Mouse (Mus musculus): ENCODE data around the gene Oxct2b. TPM values are rescaled to one million over a fixed set of nuclear protein-coding genes. Genes with fewer than 3 reads are reported as not detected.
A peak's percentile ranks its signal among the peaks of the same experiment; 100 is the strongest.
"Not testable (repeated sequence)": the region's sequence is repeated elsewhere in the genome, so short reads cannot be mapped to it uniquely, and the experiment has no call there.

Oxct2b gene
- polyA plus RNA-seq, 1 experiment from 2014 or later = 0.13 TPM

- WGBS = 88% methylated on average over 3 of the region's 3 CpGs
Observed at GRCm38 (mm10) chr4:123161251-123161650, 45.2 kb downstream of the Oxct2b start.

GRCm38 (mm10) chr4:123162305-123162917 is 46.3 kb downstream of the Oxct2b start:
- Histone ChIP-seq H3K4me1 (ENCODE audit: control insufficient read depth, insufficient read depth, low read length) (peaks cover 3% of the 10 kb centered on the region; the same call in 1 of the 2 replicates), H3K9ac (ENCODE audit: low read length) (peak overlapping the region; percentile 13; the same call in 1 of the 2 replicates), H3K4me3 (ENCODE audit: low read depth, low read length) (no peak overlapping the region), H3K4me2 (ENCODE audit: low read length) (peak overlapping the region; percentile 34), H3K9me3 (replicated peaks; ENCODE audit: control insufficient read depth, low read length) (no peaks in the 10 kb centered on the region), H3K27ac (ENCODE audit: low read depth, low read length) (no peak overlapping the region), H3K27me3 (replicated peaks; ENCODE audit: control insufficient read depth, insufficient read depth, low read length) (no peaks in the 10 kb centered on the region), H3K36me3 (ENCODE audit: control insufficient read depth, insufficient read depth, low read length) (no peaks in the 10 kb centered on the region)
- no peak for ATAC-seq
- WGBS = 7% methylated on average over 15 of the region's 15 CpGs
- DNase-seq (ENCODE audit: low spot score) = no peak

More at GRCm38 (mm10) chr4:123161251-123161650, 45.2 kb downstream of the Oxct2b start:
- H3K4me1 ChIP-seq (ENCODE audit: control insufficient read depth, insufficient read depth, low read length); ATAC-seq; DNase-seq (ENCODE audit: low spot score); H3K36me3 ChIP-seq (ENCODE audit: control insufficient read depth, insufficient read depth, low read length); H3K4me3 ChIP-seq (ENCODE audit: low read depth, low read length); H3K9ac ChIP-seq (ENCODE audit: low read length); H3K27ac ChIP-seq (ENCODE audit: low read depth, low read length); H3K4me2 ChIP-seq (ENCODE audit: low read length); H3K27me3 ChIP-seq (replicated peaks; ENCODE audit: control insufficient read depth, insufficient read depth, low read length); H3K9me3 ChIP-seq (replicated peaks; ENCODE audit: control insufficient read depth, low read length): not testable (repeated sequence)

DNA sequence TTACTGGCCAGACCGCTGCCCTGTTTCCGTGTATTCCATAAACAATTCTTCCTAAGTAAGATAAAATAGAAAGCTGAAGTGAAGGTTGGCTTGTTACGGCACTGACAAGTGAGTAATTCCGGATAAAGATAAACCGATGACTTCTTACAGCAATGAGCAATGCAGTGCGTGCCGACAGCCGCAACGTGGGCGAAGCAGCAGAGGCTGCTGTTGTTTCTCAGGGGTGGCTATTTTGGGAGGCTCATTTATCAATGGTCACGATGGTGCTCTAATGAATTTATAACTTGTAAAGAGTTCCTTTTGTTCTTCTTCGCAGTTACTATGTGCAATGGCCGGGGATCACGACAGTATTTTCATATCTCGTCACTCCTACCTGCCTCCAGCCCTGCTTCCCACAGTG is 48.1 kb downstream of the Oxct2b start:
- no peak overlapping the region for H3K4me2 ChIP-seq (ENCODE audit: low read length)
- ATAC-seq (no peak), DNase-seq (ENCODE audit: low spot score) (no peak)
- H3K36me3 ChIP-seq (ENCODE audit: control insufficient read depth, insufficient read depth, low read length) = no peaks in the 10 kb centered on the region
- H3K4me1 ChIP-seq (ENCODE audit: control insufficient read depth, insufficient read depth, low read length) = peaks cover 3% of the 10 kb centered on the region; the same call in 1 of the 2 replicates
- no peaks in the 10 kb centered on the region for H3K27me3 ChIP-seq (replicated peaks; ENCODE audit: control insufficient read depth, insufficient read depth, low read length)
- no peak overlapping the region for H3K27ac ChIP-seq (ENCODE audit: low read depth, low read length)
- no peaks in the 10 kb centered on the region; the same call in 1 of the 2 replicates for H3K9me3 ChIP-seq (replicated peaks; ENCODE audit: control insufficient read depth, low read length)
- 90% methylated on average over 15 of the region's 15 CpGs for WGBS
- H3K9ac ChIP-seq (ENCODE audit: low read length) = no peak overlapping the region
- H3K4me3 ChIP-seq (ENCODE audit: low read depth, low read length) = no peak overlapping the region

Other genes starting within 250 kb of the Oxct2b start
- 73.7 and 77.7 TPM in 2 replicates for gene Cap1, start 230.2 kb upstream of the Oxct2b start, polyA plus RNA-seq (2014; fragmentation: Nextera tagmentation; extraction: Ambion mirVana)
- gene Mfsd2a, start 155.1 kb upstream of the Oxct2b start, polyA plus RNA-seq (2014; fragmentation: Nextera tagmentation; extraction: Ambion mirVana) = 31.3 and 36.8 TPM in 2 replicates
- 70.5 and 77.4 TPM in 2 replicates for gene Mycl, start 120.6 kb upstream of the Oxct2b start, polyA plus RNA-seq (2014; fragmentation: Nextera tagmentation; extraction: Ambion mirVana)
- 29.4 and 32.7 TPM in 2 replicates for gene Trit1, start 99.7 kb upstream of the Oxct2b start, polyA plus RNA-seq (2014; fragmentation: Nextera tagmentation; extraction: Ambion mirVana)
- 0.08 and 0.21 TPM in 2 replicates for gene Bmp8b, start 11.1 kb upstream of the Oxct2b start, polyA plus RNA-seq (2014; fragmentation: Nextera tagmentation; extraction: Ambion mirVana)
- gene Ppie, start 23.7 kb downstream of the Oxct2b start, polyA plus RNA-seq (2014; fragmentation: Nextera tagmentation; extraction: Ambion mirVana) = 86.4 and 88.3 TPM in 2 replicates
- 19.9 and 34.7 TPM in 2 replicates for gene Hpcal4, start 67.0 kb downstream of the Oxct2b start, polyA plus RNA-seq (2014; fragmentation: Nextera tagmentation; extraction: Ambion mirVana)
- gene Nt5c1a, start 85.2 kb downstream of the Oxct2b start, polyA plus RNA-seq (2014; fragmentation: Nextera tagmentation; extraction: Ambion mirVana) = not detected in 2 replicates
- gene Heyl, start 117.3 kb downstream of the Oxct2b start, polyA plus RNA-seq (2014; fragmentation: Nextera tagmentation; extraction: Ambion mirVana) = 5.4 and 6.7 TPM in 2 replicates
- 35.6 and 36.3 TPM in 2 replicates for gene Pabpc4, start 146.1 kb downstream of the Oxct2b start, polyA plus RNA-seq (2014; fragmentation: Nextera tagmentation; extraction: Ambion mirVana)
- not detected in 2 replicates for gene Oxct2a, start 207.4 kb downstream of the Oxct2b start, polyA plus RNA-seq (2014; fragmentation: Nextera tagmentation; extraction: Ambion mirVana)
- gene Bmp8a, start 227.0 kb downstream of the Oxct2b start, polyA plus RNA-seq (2014; fragmentation: Nextera tagmentation; extraction: Ambion mirVana) = 0.09 TPM in 1 of 2 replicates, not detected in the other

Data from forebrain, embryonic 14.5 days (tissue).